Mouse (Mus musculus) G1E (cell line): Measurements from ENCODE around the gene St6gal1. TPM values are rescaled to one million over a fixed set of nuclear protein-coding genes. Genes with fewer than 3 reads are reported as not detected.

ENCODE experiments used
- ATAC-seq: 2 replicates; pipeline ENCODE4 v1.8.0; 2016; ENCODE audit warnings: mild to moderate bottlenecking; ENCODE audit not compliant: insufficient number of reproducible peaks, poor library complexity, low FRiP score, severe bottlenecking; ENCODE audit errors: extremely low read depth
- DNase-seq: peaks from one replicate; pipeline ENCODE4 v3.0.0; 2012; ENCODE audit warnings: low spot score
- H3K27me3 ChIP-seq: 2 replicates; pipeline ENCODE4 v1.6.1; 2012; ENCODE audit warnings: mild to moderate bottlenecking, low read length, inconsistent platforms; ENCODE audit not compliant: insufficient read depth
- H3K36me3 ChIP-seq: replicated peaks from 2 replicates; pipeline ENCODE3; 2012; ENCODE audit warnings: mild to moderate bottlenecking, inconsistent platforms
- H3K4me1 ChIP-seq: 2 replicates; pipeline ENCODE4 v1.6.1; 2012; ENCODE audit warnings: low read depth, low read length, inconsistent platforms, mixed read lengths; ENCODE audit not compliant: insufficient read depth
- H3K4me3 ChIP-seq: 2 replicates; pipeline ENCODE4 v1.5.1; 2012; ENCODE audit warnings: low read depth, mild to moderate bottlenecking, inconsistent platforms, low read length, moderate library complexity, mixed read lengths
- H3K9me3 ChIP-seq: replicated peaks from 2 replicates; pipeline ENCODE4 v1.6.1; 2012; ENCODE audit warnings: inconsistent platforms
- CTCF ChIP-seq: IDR thresholded peaks from 2 replicates; pipeline ENCODE4 v1.5.1; 2012; ENCODE audit warnings: low read depth, low read length, inconsistent platforms, mixed read lengths
- GATA1 ChIP-seq: IDR thresholded peaks from 2 replicates; pipeline ENCODE4 v1.6.1; 2012; ENCODE audit warnings: borderline replicate concordance, low read length, inconsistent platforms, mixed read lengths
- GATA2 ChIP-seq: IDR thresholded peaks from 2 replicates; pipeline ENCODE4 v1.6.1; 2012; ENCODE audit warnings: low read depth, low read length, inconsistent platforms, borderline replicate concordance
- POLR2AphosphoS5 ChIP-seq: IDR thresholded peaks from 2 replicates; pipeline ENCODE4 v1.6.1; 2012; ENCODE audit warnings: low read depth, low read length, inconsistent platforms; ENCODE audit not compliant: insufficient replicate concordance
- TAL1 ChIP-seq: conservative IDR thresholded peaks from 2 replicates; pipeline ENCODE4 v1.6.1; 2012; ENCODE audit warnings: low read depth, low read length, inconsistent platforms, mixed read lengths
- polyA plus RNA-seq: library from polyadenylated mRNA; stranded (reverse); fragments of >175 nt; gene quantifications from 2 replicates; pipeline ENCODE4 v1.2.3, GENCODE M21; 2012
- total RNA-seq, 2 experiments: library from RNA; stranded (forward) in 1 of 2; stranded (reverse) in 1 of 2; fragments of 200-1000 nt in 1 of 2; fragments of >200 nt in 1 of 2; fragmentation: Nextera tagmentation in 1 of 2; gene quantifications; 2 replicates each; pipeline ENCODE4 v1.2.3; 2014 to 2017

St6gal1 gene
- total and polyA plus RNA-seq, 3 experiments: 0.24 to 4.0 (median 3.0) TPM

GRCm38 (mm10) chr16:23317411-23318047 lies 93.0 kb downstream of the St6gal1 start:
- TF ChIP-seq CTCF: no peak
- no peak for TF ChIP-seq POLR2AphosphoS5
- TF ChIP-seq TAL1: no peak
- no peak for TF ChIP-seq GATA2
- TF ChIP-seq GATA1: no peak
- no peaks in the 10 kb centered on the region; the same call in 1 of the 2 replicates for H3K9me3 ChIP-seq
- no peak overlapping the region for H3K4me3 ChIP-seq
- H3K36me3 ChIP-seq: no peaks in the 10 kb centered on the region
- H3K4me1 ChIP-seq: no peaks in the 10 kb centered on the region
- DNase-seq: no peak
- no peaks in the 10 kb centered on the region for H3K27me3 ChIP-seq
- ATAC-seq: no peak

GRCm38 (mm10) chr16:23320025-23320424 lies 95.5 kb downstream of the St6gal1 start:
- TF ChIP-seq TAL1 (no peak), GATA1 (no peak), GATA2 (no peak), POLR2AphosphoS5 (no peak), CTCF (no peak)
- Histone ChIP-seq H3K36me3 (no peaks in the 10 kb centered on the region), H3K9me3 (no peaks in the 10 kb centered on the region; the same call in 1 of the 2 replicates), H3K27me3 (no peaks in the 10 kb centered on the region), H3K4me1 (no peaks in the 10 kb centered on the region), H3K4me3 (no peak overlapping the region)
- DNase-seq (no peak), ATAC-seq (no peak)

- no peaks in the 10 kb centered on the region; the same call in 1 of the 2 replicates for H3K9me3 ChIP-seq
- no peaks in the 10 kb centered on the region for H3K36me3 ChIP-seq
- ATAC-seq: no peak
- no peaks in the 10 kb centered on the region for H3K4me1 ChIP-seq
- no peak for TF ChIP-seq TAL1
- no peak for TF ChIP-seq CTCF
- no peak for DNase-seq
- no peaks in the 10 kb centered on the region for H3K27me3 ChIP-seq
- no peak overlapping the region for H3K4me3 ChIP-seq
Observed at GRCm38 (mm10) chr16:23320579-23320978, 96.0 kb downstream of the St6gal1 start.

GRCm38 (mm10) chr16:23322453-23322852 lies 97.9 kb downstream of the St6gal1 start:
- Histone ChIP-seq H3K9me3 (no peaks in the 10 kb centered on the region), H3K4me1 (no peaks in the 10 kb centered on the region), H3K27me3 (no peaks in the 10 kb centered on the region), H3K4me3 (no peak overlapping the region), H3K36me3 (no peaks in the 10 kb centered on the region)
- TF ChIP-seq GATA2 (no peak), CTCF (no peak), TAL1 (no peak), POLR2AphosphoS5 (no peak), GATA1 (no peak)
- ATAC-seq: no peak
- DNase-seq: no peak

- ATAC-seq (no peak), DNase-seq (no peak)
- Histone ChIP-seq H3K4me1 (no peaks in the 10 kb centered on the region), H3K36me3 (no peaks in the 10 kb centered on the region), H3K9me3 (no peaks in the 10 kb centered on the region), H3K27me3 (no peaks in the 10 kb centered on the region), H3K4me3 (no peak overlapping the region)
- TF ChIP-seq POLR2AphosphoS5 (no peak), GATA1 (no peak), CTCF (no peak), GATA2 (no peak), TAL1 (no peak)
Observed at GRCm38 (mm10) chr16:23323915-23324314, 99.4 kb downstream of the St6gal1 start.

GRCm38 (mm10) chr16:23324867-23325650 lies 100.5 kb downstream of the St6gal1 start:
- TF ChIP-seq POLR2AphosphoS5 (no peak), GATA1 (no peak)

More at GRCm38 (mm10) chr16:23324867-23325650, 100.5 kb downstream of the St6gal1 start:
- no peak for DNase-seq
- no peaks in the 10 kb centered on the region for H3K27me3 ChIP-seq
- H3K4me3 ChIP-seq: no peak overlapping the region
- no peaks in the 10 kb centered on the region for H3K4me1 ChIP-seq
- no peaks in the 10 kb centered on the region for H3K9me3 ChIP-seq
- ATAC-seq: no peak
- no peaks in the 10 kb centered on the region for H3K36me3 ChIP-seq
